Mouse (Mus musculus) embryonic fibroblast, embryonic 13.5 days (primary cell): ENCODE measurements around the gene Sirt1.
"Not testable (repeated sequence)": the region's sequence is repeated elsewhere in the genome, so short reads cannot be mapped to it uniquely, and the experiment has no call there.

Source experiments
- CTCF ChIP-seq: IDR thresholded peaks from 2 replicates; pipeline ENCODE4 v1.5.1; 2011; ENCODE audit warnings: mild to moderate bottlenecking, control low read depth, low read length, moderate library complexity, borderline replicate concordance; ENCODE audit not compliant: insufficient read depth
- POLR2A ChIP-seq: IDR thresholded peaks from 2 replicates; pipeline ENCODE4 v1.6.1; 2011; ENCODE audit warnings: low read depth, mild to moderate bottlenecking, control low read depth, low read length, moderate library complexity

DNA sequence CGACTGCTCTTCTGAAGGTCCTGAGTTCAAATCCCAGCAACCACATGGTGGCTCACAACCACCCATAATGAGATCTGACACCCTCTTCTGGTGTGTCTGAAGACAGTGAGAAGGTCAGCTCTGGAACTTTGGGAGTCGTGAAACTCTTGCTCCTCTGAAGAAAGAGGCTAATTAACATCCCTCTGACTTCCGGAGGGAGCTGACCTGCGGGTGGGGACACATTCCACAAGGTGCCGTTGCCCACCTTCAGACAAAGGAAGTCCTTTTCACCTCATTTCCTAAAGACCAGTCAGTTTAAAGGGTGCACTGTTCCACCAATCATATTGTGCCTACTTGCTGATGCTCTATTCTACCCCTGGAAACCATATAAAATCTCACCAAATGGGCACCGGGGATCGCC is 30.4 kb downstream of the Sirt1 start:
- not testable (repeated sequence) for TF ChIP-seq CTCF, POLR2A
